Mouse (Mus musculus): ENCODE measurements around the gene Vac14. TPM values are rescaled to one million over a fixed set of nuclear protein-coding genes. Genes with fewer than 3 reads are reported as not detected.

The Vac14 gene
- polyA plus RNA-seq, 1 experiment: 26.8 TPM

DNA sequence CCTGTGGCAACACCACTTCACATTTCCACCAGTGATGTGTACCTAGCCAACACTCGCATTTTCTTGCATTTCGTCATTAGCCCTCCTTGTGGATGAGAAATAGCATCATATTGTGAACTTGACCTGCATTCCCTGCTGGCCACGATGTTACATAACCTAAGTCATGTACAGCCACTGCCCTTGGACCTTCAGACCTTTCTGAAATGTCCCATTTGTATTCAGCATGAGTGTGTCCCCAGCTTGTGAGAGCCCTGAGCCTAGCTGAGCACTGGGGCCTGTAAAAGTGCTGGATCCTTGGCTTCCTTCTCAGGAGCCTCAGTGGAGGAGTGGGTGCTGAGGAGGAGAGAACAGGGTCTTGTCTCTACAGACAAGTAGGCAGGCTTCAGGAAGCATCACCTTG is 27.0 kb downstream of the Vac14 start:
- no peak for TF ChIP-seq MYOD1 (IDR thresholded peaks at IDR 0.05; ENCODE audit: control insufficient read depth in 1 of 3, insufficient read length in 2 of 3, low read depth in 2 of 3)
- TF ChIP-seq TCF3 (IDR thresholded peaks at IDR 0.05; ENCODE audit: insufficient read length, low read depth): no peak
- no peak for TF ChIP-seq MYOG (IDR thresholded peaks at IDR 0.05; ENCODE audit: control insufficient read depth in 1 of 3, insufficient read depth in 1 of 3, insufficient read length in 2 of 3, low read depth in 2 of 3)
- no peak for TF ChIP-seq TCF12 (IDR thresholded peaks at IDR 0.05; ENCODE audit: insufficient read depth, poor library complexity, severe bottlenecking)
- TF ChIP-seq POLR2AphosphoS2 (IDR thresholded peaks at IDR 0.05; ENCODE audit: insufficient read length, low read depth): no peak
- no peak for TF ChIP-seq CEBPB (IDR thresholded peaks at IDR 0.05; ENCODE audit: insufficient read depth, poor library complexity, severe bottlenecking)
- no peak for TF ChIP-seq SRF (IDR thresholded peaks at IDR 0.05; ENCODE audit: control insufficient read depth, insufficient read length, low read depth)
- no peak for TF ChIP-seq USF1 (IDR thresholded peaks at IDR 0.05; ENCODE audit: low read depth)
- no peak for TF ChIP-seq REST (IDR thresholded peaks at IDR 0.05; ENCODE audit: insufficient read depth, insufficient read length)
- no peak for TF ChIP-seq MAX (IDR thresholded peaks at IDR 0.05; ENCODE audit: low read depth)
- peaks cover 12% of the 10 kb centered on the region for H3K36me3 ChIP-seq (ENCODE audit: control insufficient read depth, insufficient read depth)

DNA sequence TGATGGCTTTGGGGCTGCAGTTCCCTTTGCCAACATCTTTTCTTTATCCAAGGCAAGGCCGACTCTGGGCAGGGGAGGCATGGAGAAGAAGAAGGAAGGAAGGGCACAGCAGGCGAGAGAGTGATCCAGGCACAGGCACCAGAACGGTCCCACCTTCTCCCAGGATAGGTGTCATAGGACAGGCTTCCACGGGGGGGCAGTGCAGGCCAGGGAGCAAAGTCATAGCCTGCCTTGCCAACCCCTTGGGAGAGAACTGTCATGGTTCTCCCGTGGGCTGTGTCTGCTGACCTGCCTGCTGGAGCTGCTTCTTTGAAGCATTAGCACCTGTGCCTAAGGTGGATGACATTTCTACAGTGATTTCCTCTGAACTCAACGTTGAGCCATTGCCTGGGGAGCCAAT is 27.7 kb downstream of the Vac14 start:
- Histone ChIP-seq H3K4me3 (no peak overlapping the region), H3K36me3 (ENCODE audit: control insufficient read depth, insufficient read depth) (peaks cover 11% of the 10 kb centered on the region), H3K79me2 (ENCODE audit: control insufficient read depth, insufficient read depth) (no peaks in the 10 kb centered on the region), H3K27me3 (ENCODE audit: control insufficient read depth, insufficient read depth, insufficient read length) (no peaks in the 10 kb centered on the region), H3ac (ENCODE audit: control insufficient read depth, insufficient read length) (no peak overlapping the region), H3K4me2 (ENCODE audit: low read depth) (no peak overlapping the region)
- no peak for TF ChIP-seq E2F4 (IDR thresholded peaks at IDR 0.05; ENCODE audit: insufficient read depth)

More for the DNA sequence above, 27.0 kb downstream of the Vac14 start:
- H3K4me2 ChIP-seq (ENCODE audit: low read depth): no peak overlapping the region
- H3K27me3 ChIP-seq (ENCODE audit: control insufficient read depth, insufficient read depth, insufficient read length): no peaks in the 10 kb centered on the region
- no peaks in the 10 kb centered on the region for H3K79me2 ChIP-seq (ENCODE audit: control insufficient read depth, insufficient read depth)
- no peak overlapping the region for H3ac ChIP-seq (ENCODE audit: control insufficient read depth, insufficient read length)
- H3K4me3 ChIP-seq: no peak overlapping the region

DNA sequence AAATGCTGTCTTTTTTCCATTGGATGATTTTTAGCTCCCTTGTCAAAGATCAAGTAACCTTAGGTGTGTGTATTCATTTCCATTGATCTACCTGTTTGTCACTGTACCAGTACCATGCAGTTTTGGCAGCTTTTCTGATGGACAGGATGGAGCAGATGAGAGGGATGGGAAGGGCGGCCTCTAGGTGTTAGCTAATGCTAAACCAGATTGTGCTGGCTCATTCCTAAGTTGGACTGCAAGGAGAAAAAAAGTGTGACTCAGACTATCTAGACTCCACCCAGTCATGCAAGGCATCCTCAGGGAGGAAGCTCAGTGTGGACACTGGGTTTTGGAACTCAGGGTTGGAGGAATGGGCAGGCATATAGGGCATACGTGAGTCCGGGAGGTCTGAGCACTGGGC is 30.2 kb downstream of the Vac14 start:
- Histone ChIP-seq H3K36me3 (ENCODE audit: control insufficient read depth, insufficient read depth) (peaks cover 4% of the 10 kb centered on the region), H3K27me3 (ENCODE audit: control insufficient read depth, insufficient read depth, insufficient read length) (no peaks in the 10 kb centered on the region), H3K4me3 (no peak overlapping the region), H3K79me2 (ENCODE audit: control insufficient read depth, insufficient read depth) (no peaks in the 10 kb centered on the region), H3ac (ENCODE audit: control insufficient read depth, insufficient read length) (no peak overlapping the region), H3K4me2 (ENCODE audit: low read depth) (no peak overlapping the region)
- no peak for TF ChIP-seq MYOD1 (IDR thresholded peaks at IDR 0.05; ENCODE audit: control insufficient read depth in 1 of 3, insufficient read length in 2 of 3, low read depth in 2 of 3)

DNA sequence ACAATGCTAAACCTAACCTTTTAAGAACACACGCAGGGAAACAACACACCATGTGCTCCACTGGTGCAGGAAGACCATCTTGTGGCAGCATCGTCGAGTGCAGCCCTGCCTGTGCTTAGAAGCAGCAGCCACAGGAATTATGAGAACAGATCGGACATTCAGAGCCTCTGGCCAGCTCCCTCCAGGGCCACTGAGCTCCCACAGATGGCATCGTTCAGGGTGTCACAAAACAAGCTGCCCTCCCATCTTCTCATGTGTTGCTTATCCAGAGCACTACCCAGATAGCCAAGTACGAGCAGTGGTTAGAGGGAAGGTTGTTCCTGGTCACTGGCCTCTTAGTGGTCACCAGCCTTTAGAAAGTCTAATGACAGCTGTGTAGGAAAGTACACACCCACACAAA is 30.9 kb downstream of the Vac14 start:
- no peak overlapping the region for H3K4me2 ChIP-seq (ENCODE audit: low read depth)
- no peak overlapping the region for H3K4me3 ChIP-seq
- no peaks in the 10 kb centered on the region for H3K27me3 ChIP-seq (ENCODE audit: control insufficient read depth, insufficient read depth, insufficient read length)
- H3K36me3 ChIP-seq (ENCODE audit: control insufficient read depth, insufficient read depth): peaks cover 4% of the 10 kb centered on the region
- TF ChIP-seq MYOG (IDR thresholded peaks at IDR 0.05; ENCODE audit: control insufficient read depth in 1 of 3, insufficient read depth in 1 of 3, insufficient read length in 2 of 3, low read depth in 2 of 3) (peak in 2 of 3 experiments; percentile 32 to 57), CEBPB (IDR thresholded peaks at IDR 0.05; ENCODE audit: insufficient read depth, poor library complexity, severe bottlenecking) (no peak), MYOD1 (IDR thresholded peaks at IDR 0.05; ENCODE audit: control insufficient read depth in 1 of 3, insufficient read length in 2 of 3, low read depth in 2 of 3) (peak in 1 of 3 experiments; percentile 54)
- H3K79me2 ChIP-seq (ENCODE audit: control insufficient read depth, insufficient read depth): no peaks in the 10 kb centered on the region
- H3ac ChIP-seq (ENCODE audit: control insufficient read depth, insufficient read length): no peak overlapping the region

DNA sequence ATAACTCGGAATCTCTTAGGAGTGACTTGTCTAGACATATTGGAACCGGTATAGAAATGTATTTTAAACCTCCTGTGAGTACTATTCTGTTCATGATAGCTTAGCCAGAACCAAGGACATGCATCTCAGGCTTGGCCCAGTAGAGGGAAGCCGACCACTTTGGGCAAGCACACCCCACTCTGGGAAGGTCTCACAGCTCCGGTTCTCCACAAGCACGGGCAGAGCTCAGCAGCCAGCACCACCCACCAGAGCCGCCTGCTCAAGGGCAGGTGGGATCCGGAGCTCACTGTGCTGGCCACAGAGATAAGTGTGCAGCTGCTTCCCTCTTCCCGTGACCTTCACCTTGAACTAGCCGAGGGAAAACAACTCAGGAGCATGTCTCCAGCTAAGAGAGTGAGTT is 32.5 kb downstream of the Vac14 start:
- no peaks in the 10 kb centered on the region for H3K27me3 ChIP-seq (ENCODE audit: control insufficient read depth, insufficient read depth, insufficient read length)
- H3K4me2 ChIP-seq (ENCODE audit: low read depth): peak overlapping the region; percentile 25
- no peak overlapping the region for H3ac ChIP-seq (ENCODE audit: control insufficient read depth, insufficient read length)
- H3K79me2 ChIP-seq (ENCODE audit: control insufficient read depth, insufficient read depth): no peaks in the 10 kb centered on the region
- H3K4me3 ChIP-seq: no peak overlapping the region
- H3K36me3 ChIP-seq (ENCODE audit: control insufficient read depth, insufficient read depth): peaks cover 4% of the 10 kb centered on the region
- TF ChIP-seq MYOG (IDR thresholded peaks at IDR 0.05; ENCODE audit: control insufficient read depth in 1 of 3, insufficient read depth in 1 of 3, insufficient read length in 2 of 3, low read depth in 2 of 3): peak; percentile 67 to 98 (median 77)
- TF ChIP-seq POLR2A (IDR thresholded peaks at IDR 0.05; ENCODE audit: insufficient read length, low read depth): no peak
- peak; percentile 38 for TF ChIP-seq TCF3 (IDR thresholded peaks at IDR 0.05; ENCODE audit: insufficient read length, low read depth)
- peak; percentile 56 for TF ChIP-seq TCF12 (IDR thresholded peaks at IDR 0.05; ENCODE audit: insufficient read depth, poor library complexity, severe bottlenecking)
- TF ChIP-seq POLR2AphosphoS2 (IDR thresholded peaks at IDR 0.05; ENCODE audit: insufficient read length, low read depth): no peak
- peak in 2 of 3 experiments; percentile 61 to 96 for TF ChIP-seq MYOD1 (IDR thresholded peaks at IDR 0.05; ENCODE audit: control insufficient read depth in 1 of 3, insufficient read length in 2 of 3, low read depth in 2 of 3)

DNA sequence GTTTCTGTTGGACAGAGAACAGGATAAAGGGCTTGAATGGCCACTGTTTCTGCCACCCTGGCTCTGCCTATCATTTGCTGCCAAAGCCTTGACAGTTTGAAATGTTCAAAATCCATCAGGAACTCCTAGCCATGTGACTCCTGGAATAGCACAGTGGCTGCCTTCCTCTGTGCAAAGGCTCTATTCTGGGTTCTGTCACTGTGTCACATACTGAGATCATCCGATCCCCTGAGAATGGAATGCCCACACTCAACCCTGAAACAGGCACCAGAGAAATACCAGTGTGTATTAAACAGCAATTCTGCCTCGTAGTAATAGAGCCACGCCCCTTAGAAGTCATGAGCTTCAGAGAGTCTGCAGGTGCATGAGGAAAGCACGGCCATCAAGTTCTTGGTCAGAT is 33.5 kb downstream of the Vac14 start:
- H3K4me3 ChIP-seq: no peak overlapping the region
- H3K4me2 ChIP-seq (ENCODE audit: low read depth): peak overlapping the region; percentile 25
- no peaks in the 10 kb centered on the region for H3K27me3 ChIP-seq (ENCODE audit: control insufficient read depth, insufficient read depth, insufficient read length)
- H3K79me2 ChIP-seq (ENCODE audit: control insufficient read depth, insufficient read depth): no peaks in the 10 kb centered on the region
- H3ac ChIP-seq (ENCODE audit: control insufficient read depth, insufficient read length): no peak overlapping the region
- H3K36me3 ChIP-seq (ENCODE audit: control insufficient read depth, insufficient read depth): peaks cover 7% of the 10 kb centered on the region
- TF ChIP-seq SRF (IDR thresholded peaks at IDR 0.05; ENCODE audit: control insufficient read depth, insufficient read length, low read depth) (no peak), USF1 (IDR thresholded peaks at IDR 0.05; ENCODE audit: low read depth) (peak; percentile 41)

All from myocyte (in vitro differentiated cells).